Mouse (Mus musculus): ENCODE measurements at regions not wholly inside any gene's neighbourhood (a gene's known extent, or its start where the extent isn't known, plus 50 kb on each side); places are given as distances from the start of the nearest gene placed in this dataset.

DNA sequence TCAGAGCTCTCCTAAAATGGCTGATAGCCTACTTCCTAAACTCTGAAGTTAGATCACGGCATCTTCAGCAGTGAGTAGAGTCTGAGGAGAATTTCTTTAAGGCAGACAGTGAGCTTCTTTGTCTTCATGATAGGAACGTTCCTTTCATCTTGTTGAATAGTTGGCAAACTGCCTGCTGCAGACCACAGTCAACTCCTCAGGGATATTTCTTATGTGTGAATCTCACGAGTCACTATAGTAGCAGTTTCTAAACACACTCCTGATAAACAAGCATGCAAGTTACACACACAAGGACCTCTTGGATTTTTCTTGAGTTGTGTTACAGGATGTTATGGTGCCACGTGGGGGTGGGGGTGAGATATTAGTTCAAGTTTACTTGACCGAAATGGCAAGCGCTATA is 205.2 kb downstream of the Gm11077 start:
- DNase-seq: no peak

DNA sequence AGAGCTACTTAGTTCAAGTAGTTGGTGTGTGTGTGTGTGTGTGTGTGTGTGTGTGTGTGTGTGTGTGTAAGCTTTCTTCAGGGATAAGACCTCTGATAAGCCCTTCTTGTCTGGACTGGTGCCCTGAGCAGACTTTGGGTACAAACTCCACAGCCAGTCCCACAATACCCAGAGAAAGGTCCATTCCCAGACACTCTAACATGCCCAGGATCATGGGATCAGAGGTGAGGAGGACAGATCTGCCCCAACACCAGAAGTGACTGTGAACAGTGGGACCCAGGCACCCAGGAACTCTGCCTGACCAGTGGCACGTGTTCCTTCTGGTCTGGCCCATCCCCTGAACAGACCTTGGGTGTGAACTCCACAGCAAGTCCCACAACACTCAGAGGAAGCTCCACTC is 208.9 kb downstream of the Gm11077 start:
- DNase-seq: no peak

DNA sequence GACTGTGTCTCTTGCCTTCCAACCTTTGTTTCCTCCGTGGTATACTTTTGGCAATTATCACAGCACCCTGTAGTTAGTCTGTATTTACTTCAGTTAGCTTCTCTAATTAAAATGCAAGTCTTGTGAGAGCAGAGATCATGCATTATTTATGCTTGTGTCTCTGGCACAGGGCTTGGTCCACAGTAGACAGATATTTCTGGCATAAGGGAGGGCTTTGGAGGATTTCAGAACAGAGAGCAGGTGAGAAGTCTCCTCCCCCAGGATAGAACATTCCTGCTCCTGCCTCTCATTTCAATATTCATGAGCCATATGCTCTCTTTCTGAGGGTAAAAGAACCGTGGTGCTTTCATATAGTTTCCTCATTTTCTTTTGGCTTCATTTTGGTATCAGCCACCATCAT is 217.6 kb downstream of the Gm11077 start:
- DNase-seq: no peak

DNA sequence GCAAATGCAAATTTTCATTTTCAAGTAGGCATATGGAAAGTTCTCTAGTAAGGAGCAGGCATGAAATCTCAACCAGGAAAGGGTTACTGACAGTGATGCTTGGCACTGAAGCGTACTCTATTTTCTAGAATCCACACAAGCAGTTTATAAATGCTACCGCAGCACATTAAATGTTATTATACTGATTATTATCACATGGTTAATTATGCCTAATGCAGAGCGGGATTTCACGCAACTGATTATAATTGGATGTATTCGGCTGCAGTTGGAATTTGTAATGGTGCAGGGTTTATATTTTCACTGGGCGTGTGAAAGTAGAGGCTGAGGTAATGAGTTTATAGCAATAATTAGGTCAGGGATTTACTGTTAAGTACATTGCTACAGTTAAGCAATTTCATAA is 221.4 kb downstream of the Gm11077 start:
- DNase-seq: no peak

DNA sequence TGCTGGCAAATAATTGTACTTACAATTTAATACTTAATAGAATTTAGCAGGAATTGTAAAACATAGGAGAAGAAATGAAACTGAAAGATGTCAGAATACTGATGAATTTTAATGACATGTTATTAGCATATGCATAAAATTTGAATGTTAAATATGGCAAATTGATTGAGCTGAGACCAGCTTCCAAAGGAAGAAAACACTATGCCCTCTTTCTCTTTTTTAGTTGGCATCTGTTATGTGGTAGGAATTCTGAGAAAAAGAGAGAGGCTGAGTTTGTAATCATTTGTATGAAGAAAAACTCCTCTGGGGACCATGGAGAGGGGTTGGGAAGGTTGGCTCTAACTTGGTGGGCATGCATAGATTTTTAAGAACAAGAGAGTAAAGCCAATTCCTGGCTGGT is 224.2 kb downstream of the Gm11077 start:
- no peak for DNase-seq

DNA sequence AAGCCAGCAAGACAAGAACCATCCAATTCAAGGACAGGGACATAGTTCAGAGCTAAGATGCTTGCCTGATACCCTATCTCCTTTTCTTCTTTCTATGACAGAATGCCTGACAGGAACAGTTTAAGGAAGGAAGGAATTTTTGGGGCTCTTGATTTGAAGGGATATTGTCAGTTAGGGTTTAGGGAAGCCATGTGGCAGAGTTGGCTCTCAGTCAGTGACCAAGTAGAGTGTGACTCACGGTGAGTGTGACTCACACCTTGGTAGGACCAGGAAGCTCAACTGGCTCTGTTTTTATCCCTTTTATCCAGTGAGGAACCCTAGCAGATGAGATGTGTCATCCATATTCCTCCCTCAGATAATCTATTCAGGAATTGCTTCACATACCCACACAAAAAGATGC is 224.6 kb downstream of the Gm11077 start:
- no peak for DNase-seq

DNA sequence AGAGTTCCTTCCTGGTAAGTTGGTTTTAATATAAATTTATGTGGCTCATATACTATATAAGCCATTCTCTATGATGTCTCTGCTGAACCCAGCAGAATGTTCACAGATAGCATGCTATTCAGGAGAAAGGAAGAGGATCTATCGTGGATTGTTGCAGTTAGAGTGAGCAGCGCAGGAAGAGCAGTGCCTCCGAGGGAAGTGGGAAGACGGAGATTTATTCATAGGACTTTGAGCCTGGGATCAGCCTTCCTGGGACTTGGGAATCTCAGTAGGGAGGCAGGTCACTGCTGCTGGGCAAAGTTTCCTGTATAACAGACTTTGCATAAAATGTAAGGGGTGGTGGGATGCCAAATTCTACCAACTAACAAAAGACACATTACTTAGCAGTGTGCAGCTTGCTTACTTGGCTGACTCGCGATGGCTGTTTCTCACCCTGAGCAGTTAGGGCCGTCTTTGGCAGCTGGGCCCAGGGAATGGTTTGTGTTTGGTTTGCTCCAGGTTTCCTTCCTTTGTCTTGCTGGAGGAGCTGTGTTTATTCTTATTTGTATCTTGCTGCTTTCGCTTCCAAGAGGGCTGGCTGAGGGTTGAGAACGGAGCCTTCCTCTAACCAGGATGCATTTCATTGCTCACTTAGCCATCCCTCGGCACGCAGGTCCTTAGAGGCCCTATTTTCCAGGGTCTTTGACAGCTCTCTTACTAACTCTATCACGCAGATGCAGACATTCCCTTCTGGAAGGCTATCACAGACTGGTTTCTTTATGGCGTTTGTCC is 226.9 kb downstream of the Gm11077 start:
- DNase-seq: peak; percentile 5

DNA sequence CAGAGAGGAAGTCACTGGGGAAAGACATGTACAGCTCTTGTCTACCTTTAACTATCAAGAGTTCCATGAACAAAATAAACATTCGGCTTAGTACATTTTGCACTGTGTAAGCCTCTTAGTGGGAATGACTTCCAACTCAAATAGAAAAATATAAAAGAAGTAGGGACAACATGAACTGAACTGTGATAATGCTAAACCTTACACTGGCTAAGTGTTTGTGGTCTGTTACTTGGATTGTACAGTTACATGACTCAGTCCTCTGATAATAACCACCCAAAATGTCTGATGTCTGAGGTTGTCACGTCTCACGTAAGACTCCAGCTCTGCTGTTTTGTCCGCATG is 227.4 kb downstream of the Gm11077 start:
- no peak for DNase-seq

DNA sequence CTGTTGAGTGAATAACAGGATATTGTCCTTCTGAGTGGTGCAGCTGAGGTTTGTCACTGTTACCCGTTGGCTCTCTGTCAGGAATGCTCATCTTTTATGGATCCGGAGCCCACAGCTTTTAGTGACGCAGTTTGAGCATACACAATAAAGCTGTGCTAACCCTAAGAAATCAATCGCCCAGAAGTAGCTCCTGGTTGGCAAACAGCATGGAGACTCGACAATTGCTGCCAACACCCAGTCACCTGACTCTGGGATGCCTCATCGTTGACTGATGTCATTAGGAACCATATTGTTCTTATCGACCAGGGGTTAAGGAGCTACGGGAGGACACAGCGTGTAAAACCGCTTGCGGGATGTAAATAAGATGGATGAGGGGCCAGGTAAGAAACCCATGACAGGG is 232.9 kb downstream of the Gm11077 start:
- peak; percentile 36 for DNase-seq

DNA sequence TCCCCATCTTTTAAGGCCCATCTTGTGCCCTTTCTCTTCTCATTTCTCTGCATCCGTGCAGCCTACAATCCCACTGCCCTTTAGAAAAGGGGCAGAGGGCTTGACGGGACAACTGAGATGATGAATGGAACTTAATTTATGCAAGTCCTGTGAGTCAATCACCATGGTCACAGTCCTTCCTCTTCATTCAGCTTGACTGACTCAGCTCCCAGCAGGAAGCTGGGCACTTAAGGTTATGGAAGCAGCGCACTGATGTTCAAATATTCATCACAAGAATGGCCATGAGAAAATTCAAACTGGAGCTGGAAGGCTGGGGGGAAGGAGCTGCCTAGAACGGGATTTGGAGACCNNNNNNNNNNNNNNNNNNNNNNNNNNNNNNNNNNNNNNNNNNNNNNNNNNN is 233.5 kb downstream of the Gm11077 start:
- DNase-seq: peak; percentile 1

DNA sequence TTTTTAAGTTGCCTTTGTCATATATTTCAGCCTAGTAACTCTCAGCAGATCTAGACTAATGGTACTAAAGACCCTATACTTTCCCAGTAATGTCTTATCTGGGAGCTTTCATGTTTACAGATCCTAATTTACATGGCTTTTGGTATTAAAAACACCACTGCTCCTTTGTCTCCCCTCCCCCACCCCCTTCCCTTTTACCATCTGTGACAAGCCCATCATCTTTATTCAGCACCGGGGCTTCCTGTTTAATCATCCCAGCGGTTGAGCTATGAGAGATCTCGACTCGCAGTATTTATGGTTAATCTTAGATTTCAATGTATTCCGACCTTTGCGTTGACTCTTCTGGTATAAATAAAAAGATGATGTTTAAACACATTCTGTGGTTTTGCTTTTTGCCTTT is 244.6 kb downstream of the Gm11077 start:
- DNase-seq: no peak

DNA sequence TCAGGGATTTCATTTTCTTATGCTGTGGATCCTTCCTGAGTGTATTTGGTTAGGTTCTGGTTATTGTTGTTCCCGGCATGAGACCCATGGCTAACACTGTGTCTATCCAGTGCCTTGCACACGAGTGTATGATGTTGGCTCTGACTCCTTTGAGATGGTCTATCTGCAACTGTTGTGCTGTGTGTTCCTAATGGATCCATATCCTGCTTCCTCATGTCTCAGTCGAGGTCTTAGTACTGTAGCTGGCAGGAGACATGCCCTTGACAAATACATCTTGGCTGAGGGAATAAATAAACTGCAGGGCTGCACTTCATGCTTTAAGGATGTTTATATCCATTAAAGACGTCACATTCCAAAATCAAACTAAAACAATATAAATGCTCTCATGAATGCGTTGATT is 247.9 kb downstream of the Gm11077 start:
- no peak for DNase-seq

DNA sequence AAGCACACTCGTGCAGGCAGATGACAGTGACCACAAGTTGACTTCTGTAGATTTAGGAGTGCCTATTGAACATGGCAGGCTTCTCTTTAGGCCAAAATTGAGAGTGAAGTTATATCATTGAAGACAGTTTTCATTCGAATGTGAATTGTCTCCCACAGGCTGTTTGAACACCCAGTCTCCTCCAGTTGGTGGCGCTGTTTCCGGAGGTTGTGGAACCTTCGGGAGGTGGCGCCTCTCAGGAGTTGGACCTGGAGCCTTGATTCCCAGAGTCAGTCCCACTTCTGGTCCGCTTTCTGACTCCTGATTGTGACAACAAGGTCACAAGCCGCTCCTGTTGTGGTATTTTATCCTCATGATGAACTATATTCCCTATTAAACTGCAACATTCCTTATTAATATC is 254.5 kb downstream of the Gm11077 start:
- no peak for DNase-seq

DNA sequence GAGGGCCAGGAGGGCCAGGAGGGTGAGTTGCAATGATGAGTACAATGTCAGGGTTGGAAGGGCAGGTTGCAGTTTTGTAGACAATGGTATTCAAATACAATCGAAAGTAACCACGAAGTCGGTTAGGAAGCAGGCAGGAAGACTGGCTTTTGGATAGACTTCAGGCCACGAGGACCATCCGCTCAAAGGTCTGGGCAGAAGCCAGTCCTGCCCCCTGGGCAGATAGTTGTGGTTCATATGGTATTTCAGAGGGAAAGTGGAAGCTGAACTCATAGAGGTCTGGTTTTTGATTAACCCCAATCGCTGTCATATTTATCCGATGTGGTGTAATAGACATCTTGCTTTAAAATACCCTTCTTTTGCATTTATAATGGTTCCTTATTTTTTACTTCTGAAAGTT is 255.2 kb downstream of the Gm11077 start:
- no peak for DNase-seq

DNA sequence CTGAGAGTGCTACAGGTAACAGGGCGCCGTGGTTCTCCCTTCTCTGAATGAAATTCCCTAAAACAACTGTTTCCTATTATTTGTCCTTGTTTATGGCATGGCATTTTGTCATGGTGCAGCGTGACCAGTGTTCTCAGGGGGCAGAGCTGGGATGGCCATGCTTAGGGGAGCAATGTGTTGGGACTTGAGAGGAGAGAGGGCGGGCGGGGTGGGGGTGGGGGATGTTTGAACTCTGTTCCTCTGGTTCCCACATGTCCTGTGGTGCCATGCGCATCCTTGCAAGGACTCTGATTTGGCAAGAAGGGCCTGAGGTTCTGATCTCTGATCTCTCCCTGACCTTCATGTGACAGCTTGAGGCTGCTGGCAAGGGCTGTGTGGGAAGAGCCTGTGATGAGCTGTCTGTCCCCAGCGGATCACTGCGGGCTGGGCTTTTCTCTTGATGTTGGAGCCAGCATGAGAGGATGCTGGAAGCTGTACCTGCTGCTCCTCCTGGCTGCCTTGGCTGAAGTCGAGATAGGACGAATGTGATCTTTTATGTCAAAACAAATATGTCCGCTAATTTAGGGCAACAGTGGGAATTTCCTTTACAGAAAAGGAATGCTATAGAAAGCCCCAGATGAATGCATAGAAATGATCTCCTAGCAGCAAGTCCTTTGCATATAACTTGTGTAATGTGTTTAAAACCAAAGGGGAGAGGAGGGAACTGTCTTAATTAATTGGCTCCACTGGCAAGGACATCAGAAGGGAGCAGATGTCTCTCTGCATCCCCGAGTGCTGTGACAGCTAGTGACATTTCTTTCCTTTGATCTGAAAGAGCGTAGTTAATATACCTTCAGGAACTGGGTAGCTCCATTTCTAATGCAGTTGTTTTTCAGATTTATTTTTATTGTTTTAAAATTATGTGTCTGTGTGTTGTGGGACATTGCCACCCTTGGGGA is 255.2 kb upstream of the Pde3a start:
- DNase-seq: no peak

DNA sequence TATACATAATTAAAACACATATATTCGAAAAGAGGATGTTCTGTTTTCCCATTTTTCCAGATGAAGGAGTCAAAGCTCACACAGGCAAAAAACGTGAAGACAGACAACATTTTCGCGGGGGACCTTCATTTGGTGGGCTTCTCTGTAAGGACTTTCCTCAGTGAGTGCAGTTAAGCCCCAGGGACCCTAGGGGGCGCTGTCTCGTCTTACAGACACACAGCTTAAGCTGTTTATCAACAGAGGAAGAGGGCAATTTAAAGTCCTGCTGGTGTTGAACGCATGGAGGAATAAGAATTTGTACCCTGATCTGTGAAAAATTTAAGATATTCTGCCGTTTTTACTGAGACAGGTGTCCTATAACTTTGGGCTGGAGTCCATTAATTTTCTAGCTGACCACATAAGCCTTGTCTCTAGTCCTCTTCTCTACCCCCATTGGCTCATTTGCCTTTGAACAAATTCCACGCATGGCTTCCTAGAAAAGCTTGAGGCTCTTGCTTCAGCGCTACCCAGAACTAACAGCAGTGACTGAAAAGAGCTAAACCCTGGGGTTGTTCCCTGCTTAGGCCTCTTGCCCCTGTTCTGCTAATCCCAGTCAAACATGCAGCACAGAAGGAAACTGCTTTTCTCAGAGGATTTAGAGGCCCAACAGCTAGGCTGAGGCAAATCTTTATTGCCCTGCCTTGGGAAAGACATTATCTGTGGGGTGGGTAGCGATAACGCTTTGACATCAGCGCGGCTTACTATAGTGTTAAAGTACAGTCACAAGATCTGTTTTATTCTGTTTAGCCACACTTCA is 253.5 kb upstream of the Pde3a start:
- DNase-seq: no peak

DNA sequence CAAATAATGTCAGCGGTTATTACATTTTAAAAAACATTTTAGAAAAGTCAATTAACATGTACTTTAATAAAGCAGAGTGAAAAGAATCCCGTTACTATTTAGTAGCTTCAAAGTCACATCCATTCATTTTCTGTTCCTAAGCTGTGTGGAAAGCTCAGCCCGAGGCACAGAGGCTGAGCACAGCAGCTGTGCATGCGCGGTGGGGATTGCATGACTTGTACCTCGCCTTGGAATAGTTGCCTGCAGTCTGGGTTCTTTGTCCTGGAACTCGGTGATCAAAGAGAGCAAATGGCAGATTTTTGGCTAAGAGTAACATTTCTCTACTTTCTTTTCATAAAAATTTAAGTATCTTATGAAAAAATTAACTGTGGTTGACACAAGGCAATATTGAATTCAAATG is 251.0 kb upstream of the Pde3a start:
- DNase-seq: no peak

DNA sequence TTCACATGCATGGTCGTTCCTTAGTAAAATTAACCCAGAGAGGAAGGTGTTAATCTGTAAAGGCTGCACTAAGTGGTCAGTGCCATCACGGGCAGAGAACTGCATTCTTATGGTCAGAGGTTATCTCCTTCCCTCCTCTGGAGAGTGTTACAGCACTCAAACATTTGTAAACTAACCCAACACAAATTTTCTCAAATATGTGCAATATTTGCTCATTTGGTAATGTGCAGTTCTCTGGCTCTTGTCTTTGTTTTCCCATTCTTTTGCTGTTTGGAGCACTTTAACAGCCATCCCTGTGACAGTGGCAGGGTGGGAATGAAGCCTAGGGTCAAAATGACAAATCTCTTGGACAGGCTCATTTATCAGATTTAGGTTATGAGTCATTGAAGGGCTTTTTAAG is 248.5 kb upstream of the Pde3a start:
- DNase-seq: peak; percentile 43

DNA sequence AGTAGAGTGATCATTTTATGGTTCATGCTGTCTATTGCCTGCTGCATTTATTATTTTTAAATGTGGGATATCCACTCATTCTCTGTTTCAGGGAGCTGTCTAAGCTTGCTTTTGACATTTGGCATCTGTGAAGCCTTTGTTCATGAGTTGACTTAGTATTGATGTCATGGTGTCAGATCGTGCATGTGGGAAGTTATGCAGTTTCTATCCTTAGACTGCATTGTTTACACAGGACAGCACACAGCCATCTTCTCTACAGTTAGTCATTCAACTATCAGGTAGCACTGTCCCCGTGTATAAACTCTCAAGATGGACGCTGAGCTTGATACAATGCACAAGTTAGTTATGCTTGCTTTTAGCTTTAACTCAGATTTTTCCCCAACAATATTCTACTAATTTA is 247.8 kb upstream of the Pde3a start:
- DNase-seq: no peak

DNA sequence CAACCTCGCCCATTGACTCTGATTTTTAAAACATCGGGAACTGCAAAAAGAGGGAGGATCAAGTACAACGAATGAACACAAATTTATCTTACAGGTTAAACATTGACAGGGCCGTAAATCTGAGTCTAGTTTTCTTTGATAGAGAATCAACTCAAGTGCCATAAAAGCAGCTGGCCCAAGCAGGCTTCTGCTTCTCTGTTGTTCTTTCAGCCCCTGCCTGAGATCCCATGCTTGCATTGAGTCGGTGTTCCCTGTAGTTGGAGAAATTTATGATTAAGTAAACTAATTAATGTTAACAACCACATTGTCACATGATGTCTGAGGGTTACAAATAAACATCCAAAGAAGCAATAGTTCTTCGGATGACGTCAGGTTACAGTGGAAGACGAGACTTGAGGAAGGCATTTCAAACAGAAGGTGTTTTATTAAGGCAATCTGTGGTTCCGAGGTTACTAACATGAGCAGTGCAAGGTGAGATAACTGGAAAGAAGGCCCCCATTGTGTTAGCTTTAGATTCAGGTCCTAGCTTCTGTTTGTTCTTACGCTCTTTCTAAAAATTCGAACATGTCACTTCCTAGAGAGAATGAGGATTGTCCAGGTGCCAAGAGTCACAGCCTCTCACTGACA is 233.9 kb upstream of the Pde3a start:
- DNase-seq: no peak

DNA sequence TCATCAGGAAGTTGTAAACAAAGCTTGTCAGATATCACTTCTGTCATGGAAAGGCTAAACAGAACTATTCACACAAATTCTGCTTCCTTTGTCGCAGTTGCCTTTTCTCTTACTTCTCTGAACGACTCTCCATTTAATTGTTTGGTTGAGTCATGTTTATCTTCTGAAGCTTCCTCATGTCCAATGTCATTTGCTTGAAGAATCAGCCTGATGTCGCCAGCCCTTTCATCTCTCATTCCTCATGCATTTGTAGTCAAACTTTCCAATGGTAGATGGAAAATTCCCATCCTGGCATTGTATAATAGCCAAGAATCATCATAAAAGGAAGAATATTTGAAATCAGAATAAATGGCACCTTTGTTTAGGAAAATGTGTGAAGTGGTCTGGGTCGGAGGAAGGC is 225.6 kb upstream of the Pde3a start:
- no peak for DNase-seq

DNA sequence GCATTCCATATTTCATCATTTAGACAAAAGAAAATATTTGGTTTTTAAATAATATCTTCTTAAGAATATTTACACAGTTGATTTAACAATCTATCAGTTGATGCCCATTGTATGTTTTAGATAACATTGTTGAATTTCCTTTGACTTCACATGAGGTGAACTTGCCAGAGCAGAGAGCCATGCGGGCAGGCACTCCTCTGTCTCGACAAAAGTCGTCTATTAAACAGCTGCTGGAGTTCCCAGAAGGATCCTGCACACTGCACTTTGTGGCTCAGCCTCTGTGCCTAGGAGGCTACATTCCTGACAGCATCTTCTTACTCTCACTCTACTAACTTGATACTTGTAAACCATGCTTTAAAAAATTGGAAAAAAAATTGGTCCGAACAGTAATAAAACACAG is 221.7 kb upstream of the Pde3a start:
- DNase-seq: no peak

DNA sequence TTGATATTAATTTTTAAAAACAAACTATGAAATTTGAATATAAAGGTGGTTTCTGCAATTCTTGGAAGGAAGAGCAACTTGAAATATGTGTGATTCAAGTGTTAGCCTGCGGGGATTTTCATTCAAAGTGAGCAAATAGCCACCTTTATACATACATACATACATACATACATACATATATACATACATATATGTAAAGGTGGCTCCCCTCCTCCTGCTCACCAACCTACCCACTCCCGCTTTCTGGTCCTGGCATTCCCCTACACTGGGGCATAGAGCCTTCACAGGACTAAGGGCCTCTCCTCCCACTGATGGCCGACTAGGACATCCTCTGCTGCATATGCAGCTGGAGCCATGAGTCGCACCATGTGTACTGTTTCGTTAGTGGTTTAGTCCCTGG is 221.3 kb upstream of the Pde3a start:
- no peak for DNase-seq

Measured in kidney, adult 9 months (tissue).